Mouse (Mus musculus) kidney, embryonic 16.5 days (tissue): ENCODE results near the gene Bcat2. TPM values are rescaled to one million over a fixed set of nuclear protein-coding genes. Genes with fewer than 3 reads are reported as not detected.

Experiments
- ATAC-seq: fragments of 200-750 bp; cut with Nextera tagmentation; 2 replicates; pipeline ENCODE4 v1.8.0; 2017; ENCODE audit warnings: moderate TSS enrichment; ENCODE audit not compliant: low FRiP score, low TSS enrichment
- H3K27ac ChIP-seq: fragments of 300-500 bp; sonication (generic); 2 replicates; pipeline ENCODE4 v1.5.1; 2014; ENCODE audit warnings: low read length
- H3K27me3 ChIP-seq: fragments of 300-500 bp; sonication (generic); 2 replicates; pipeline ENCODE4 v1.6.1; 2014; ENCODE audit warnings: low read length, control low read depth, mixed read lengths; ENCODE audit not compliant: insufficient read depth
- H3K36me3 ChIP-seq: fragments of 300-500 bp; sonication (generic); 2 replicates; pipeline ENCODE4 v1.6.1; 2014; ENCODE audit warnings: low read length, control low read depth, mixed read lengths; ENCODE audit not compliant: insufficient read depth
- H3K4me1 ChIP-seq: fragments of 300-500 bp; sonication (generic); 2 replicates; pipeline ENCODE4 v1.6.1; 2014; ENCODE audit warnings: low read length, control low read depth, mixed read lengths; ENCODE audit not compliant: insufficient read depth
- H3K4me2 ChIP-seq: fragments of 300-500 bp; sonication (generic); replicated peaks from 2 replicates; pipeline ENCODE4 v1.6.1; 2014; ENCODE audit warnings: low read depth, low read length
- H3K4me3 ChIP-seq: fragments of 300-500 bp; sonication (generic); 2 replicates; pipeline ENCODE4 v1.5.1; 2014; ENCODE audit warnings: mild to moderate bottlenecking, low read length
- H3K9ac ChIP-seq: fragments of 300-500 bp; sonication (generic); replicated peaks from 2 replicates; pipeline ENCODE4 v1.6.1; 2014; ENCODE audit warnings: low read length
- H3K9me3 ChIP-seq: fragments of 300-500 bp; sonication (generic); 2 replicates; pipeline ENCODE4 v1.6.1; 2016; ENCODE audit warnings: low read length, control low read depth
- WGBS: fragments of 180-500 bp; shearing (Covaris S2); extraction: QIAGEN DNeasy Blood & Tissue Kit; methylation state at CpG from one replicate; pipeline ENCODE4 v1.1.7; 2014; 5-methylcytosine and 5-hydroxymethylcytosine counted together
- polyA plus RNA-seq: library from polyadenylated mRNA; unstranded; fragments of >200 nt; fragmentation: Nextera tagmentation; extraction: Ambion mirVana; gene quantifications from 2 replicates; pipeline ENCODE4 v1.2.1, GENCODE M21; 2015

Bcat2 gene
- polyA plus RNA-seq, 1 experiment from 2014 or later: 93.2 TPM

DNA sequence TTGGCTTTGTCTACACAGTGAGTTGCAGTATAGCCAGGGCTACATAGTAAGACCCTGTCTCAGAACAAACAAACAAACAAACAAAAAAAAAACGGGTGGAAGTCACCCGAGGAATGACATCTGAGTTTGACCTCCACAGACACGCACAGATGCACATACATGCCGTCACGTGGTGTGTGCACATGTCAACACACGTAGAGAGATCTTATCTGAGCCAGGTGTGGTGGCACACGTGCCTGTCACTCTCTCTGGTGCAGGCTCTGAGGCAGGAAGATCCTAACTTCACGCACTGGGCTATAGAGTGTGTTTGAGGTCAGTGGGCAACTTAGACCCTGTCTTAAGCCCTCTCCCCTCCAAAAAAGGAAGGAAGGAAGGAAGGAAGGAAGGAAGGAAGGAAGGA lies 4.0 kb downstream of the Bcat2 start:
- Histone ChIP-seq H3K27me3 (no peaks in the 10 kb centered on the region), H3K9ac (no peak overlapping the region), H3K4me1 (peaks cover 46% of the 10 kb centered on the region), H3K36me3 (peaks cover 17% of the 10 kb centered on the region; the same call in 1 of the 2 replicates), H3K9me3 (no peaks in the 10 kb centered on the region), H3K4me2 (peak overlapping the region; percentile 33), H3K27ac (peak overlapping the region; percentile 83), H3K4me3 (peak overlapping the region; percentile 34)
- WGBS: 51% methylated on average over 8 of the region's 8 CpGs
- ATAC-seq: no peak

GRCm38 (mm10) chr7:45574472-45575379 lies 4.8 kb downstream of the Bcat2 start:
- H3K4me3 ChIP-seq: peak overlapping the region; percentile 34
- peak overlapping the region; percentile 33 for H3K4me2 ChIP-seq
- H3K27ac ChIP-seq: peak overlapping the region; percentile 83

DNA sequence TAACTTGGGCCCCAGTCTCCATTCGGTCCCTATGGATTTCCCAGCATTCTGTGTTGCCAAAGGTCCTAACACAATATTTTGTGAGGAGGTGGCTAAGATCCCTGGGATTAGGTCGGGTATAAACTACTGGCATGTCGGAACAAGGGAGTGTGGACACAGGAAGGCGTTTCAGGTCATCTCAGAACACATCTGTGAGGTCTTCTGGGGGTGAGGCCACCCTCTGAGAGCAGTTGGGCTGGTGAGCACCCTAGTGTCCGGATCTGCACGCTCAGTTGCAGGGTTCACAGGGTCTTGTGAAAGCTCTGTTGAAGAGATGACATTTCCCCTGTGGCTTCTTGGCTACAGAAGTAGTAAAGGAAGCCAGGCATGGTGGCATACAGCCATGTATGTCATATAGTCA lies 16.0 kb downstream of the Bcat2 start:
- H3K4me1 ChIP-seq: 0 out of 2 replicates have a peak, but pooled peaks cover 3% of the 10 kb centered on the region
- H3K4me3 ChIP-seq: no peak overlapping the region
- ATAC-seq: no peak
- H3K4me2 ChIP-seq: no peak overlapping the region
- 88% methylated on average over 6 of the region's 6 CpGs for whole genome bisulfite sequencing
- H3K36me3 ChIP-seq: peaks cover 31% of the 10 kb centered on the region
- no peak overlapping the region for H3K27ac ChIP-seq
- H3K9me3 ChIP-seq: no peaks in the 10 kb centered on the region
- no peaks in the 10 kb centered on the region for H3K27me3 ChIP-seq
- no peak overlapping the region for H3K9ac ChIP-seq

More at GRCm38 (mm10) chr7:45574472-45575379, 4.8 kb downstream of the Bcat2 start:
- peaks cover 43% of the 10 kb centered on the region for H3K4me1 ChIP-seq
- H3K9ac ChIP-seq: peak overlapping the region; percentile 39
- H3K27me3 ChIP-seq: no peaks in the 10 kb centered on the region
- ATAC-seq: peak; percentile 50
- 38% methylated on average over 15 of the region's 15 CpGs for WGBS
- H3K9me3 ChIP-seq: no peaks in the 10 kb centered on the region
- H3K36me3 ChIP-seq: peaks cover 17% of the 10 kb centered on the region; the same call in 1 of the 2 replicates

DNA sequence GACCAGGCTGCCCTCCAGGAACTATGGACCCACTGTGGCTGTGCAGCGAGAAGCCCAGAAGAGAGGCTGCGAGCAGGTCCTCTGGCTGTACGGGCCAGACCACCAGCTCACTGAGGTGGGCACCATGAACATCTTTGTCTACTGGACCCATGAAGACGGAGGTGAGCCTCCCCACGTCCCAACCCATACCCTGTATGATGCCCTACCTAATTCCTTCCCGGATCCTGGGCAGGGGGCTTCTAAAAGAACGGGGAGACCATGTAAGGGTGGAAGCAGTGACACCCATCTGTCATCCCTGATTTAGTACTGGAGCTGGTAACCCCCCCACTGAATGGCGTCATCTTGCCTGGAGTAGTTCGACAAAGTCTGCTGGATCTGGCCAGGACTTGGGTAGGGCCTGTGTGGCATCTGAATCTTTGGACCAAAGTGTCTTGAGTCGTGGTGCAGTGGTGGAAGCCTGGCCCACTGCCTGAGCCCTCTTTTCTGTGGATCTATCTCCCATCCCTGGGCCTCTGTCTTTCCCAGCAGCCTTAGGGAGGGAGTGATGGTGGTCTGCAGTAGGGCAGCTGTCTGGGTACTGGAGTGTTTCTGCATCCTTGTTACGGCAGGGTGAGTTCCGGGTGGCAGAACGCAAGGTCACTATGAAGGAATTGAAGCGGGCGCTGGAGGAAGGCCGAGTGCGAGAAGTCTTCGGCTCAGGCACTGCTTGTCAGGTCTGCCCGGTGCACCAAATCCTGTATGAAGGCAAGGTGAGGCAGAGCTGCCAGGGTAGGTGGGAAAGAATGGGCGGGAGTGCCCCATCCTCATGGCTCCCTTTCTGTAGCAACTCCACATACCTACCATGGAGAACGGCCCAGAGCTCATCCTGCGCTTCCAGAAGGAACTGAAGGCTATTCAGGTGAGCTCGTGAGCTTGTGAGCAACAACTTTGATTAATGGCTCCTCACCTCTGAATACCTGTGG lies 18.0 kb downstream of the Bcat2 start:
- H3K4me1 ChIP-seq: 0 out of 2 replicates have a peak, but pooled peaks cover 3% of the 10 kb centered on the region
- H3K9ac ChIP-seq: no peak overlapping the region
- 84% methylated on average over 23 of the region's 23 CpGs for WGBS
- peaks cover 25% of the 10 kb centered on the region for H3K36me3 ChIP-seq
- ATAC-seq: no peak
- no peak overlapping the region for H3K4me3 ChIP-seq
- H3K27ac ChIP-seq: no peak overlapping the region
- H3K9me3 ChIP-seq: no peaks in the 10 kb centered on the region
- no peak overlapping the region for H3K4me2 ChIP-seq
- H3K27me3 ChIP-seq: no peaks in the 10 kb centered on the region

- ATAC-seq: peak; percentile 98
- Histone ChIP-seq H3K4me1 (0 out of 2 replicates have a peak, but pooled peaks cover 3% of the 10 kb centered on the region), H3K9ac (peak overlapping the region; percentile 46), H3K27ac (no peak overlapping the region), H3K27me3 (no peaks in the 10 kb centered on the region), H3K4me2 (peak overlapping the region; percentile 56), H3K9me3 (no peaks in the 10 kb centered on the region), H3K36me3 (peaks cover 23% of the 10 kb centered on the region), H3K4me3 (peak overlapping the region; percentile 37)
- WGBS: 2% methylated on average over 19 of the region's 19 CpGs
Observed at GRCm38 (mm10) chr7:45589173-45589572, 19.2 kb downstream of the Bcat2 start.

DNA sequence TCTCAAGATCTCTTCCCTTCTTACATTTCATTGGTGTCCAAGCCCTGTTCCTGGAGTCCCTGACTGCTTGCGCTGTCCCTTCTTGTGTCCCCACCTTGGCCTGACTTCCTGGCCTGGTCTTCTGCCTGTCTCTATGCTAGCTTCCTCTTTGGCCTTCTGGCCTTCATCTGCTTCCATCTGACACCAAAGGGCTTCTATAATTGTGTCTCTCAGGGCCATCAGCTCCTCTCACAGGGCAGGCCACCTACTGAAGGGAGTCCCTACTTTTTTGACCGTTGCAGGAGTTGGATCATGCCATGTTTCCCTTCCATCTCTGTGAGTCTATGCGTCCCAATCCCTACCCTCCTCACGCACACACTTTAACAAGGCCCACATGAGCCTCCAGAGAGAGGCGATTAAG lies 19.9 kb downstream of the Bcat2 start:
- Histone ChIP-seq H3K4me1 (0 out of 2 replicates have a peak, but pooled peaks cover 3% of the 10 kb centered on the region), H3K36me3 (peaks cover 15% of the 10 kb centered on the region), H3K27me3 (no peaks in the 10 kb centered on the region), H3K27ac (no peak overlapping the region), H3K4me2 (no peak overlapping the region), H3K4me3 (no peak overlapping the region), H3K9ac (peak overlapping the region; percentile 46; the same call in 1 of the 2 replicates), H3K9me3 (no peaks in the 10 kb centered on the region)
- no peak for ATAC-seq
- 94% methylated on average over 5 of the region's 5 CpGs for WGBS

DNA sequence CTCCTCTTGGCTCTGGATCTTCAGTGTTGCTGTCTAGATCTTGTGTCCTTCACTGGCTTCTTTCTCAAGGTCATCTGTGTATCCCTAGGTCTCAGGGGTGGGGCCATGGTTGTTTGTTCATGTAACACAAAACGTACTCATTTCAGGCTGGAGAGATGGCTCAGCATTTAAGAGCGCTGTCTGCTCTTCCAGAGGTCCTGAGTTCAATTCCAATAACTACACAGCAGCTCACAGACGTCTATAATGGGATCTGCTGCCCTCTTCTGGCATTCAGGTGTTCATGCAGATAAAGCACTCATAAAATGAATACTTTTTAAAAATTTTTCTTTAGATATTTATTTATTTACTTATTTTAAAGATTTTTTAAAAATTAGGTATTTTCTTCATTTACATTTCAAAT lies 20.9 kb downstream of the Bcat2 start:
- Histone ChIP-seq H3K27ac (no peak overlapping the region), H3K4me1 (0 out of 2 replicates have a peak, but pooled peaks cover 3% of the 10 kb centered on the region), H3K36me3 (peaks cover 7% of the 10 kb centered on the region; the same call in 1 of the 2 replicates), H3K9me3 (no peaks in the 10 kb centered on the region), H3K9ac (no peak overlapping the region), H3K4me3 (no peak overlapping the region), H3K27me3 (no peaks in the 10 kb centered on the region), H3K4me2 (no peak overlapping the region)
- ATAC-seq: no peak
- WGBS: 62% methylated on average over 3 of the region's 3 CpGs

GRCm38 (mm10) chr7:45591880-45592279 lies 21.9 kb downstream of the Bcat2 start:
- 74% methylated on average over 7 of the region's 7 CpGs for WGBS
- H3K4me2 ChIP-seq: no peak overlapping the region
- H3K27ac ChIP-seq: 0 out of 2 replicates have a peak overlapping the region, but pooled peaks have one; percentile 3
- H3K4me1 ChIP-seq: 0 out of 2 replicates have a peak, but pooled peaks cover 3% of the 10 kb centered on the region
- no peak overlapping the region for H3K9ac ChIP-seq
- H3K4me3 ChIP-seq: no peak overlapping the region
- 0 out of 2 replicates have a peak, but pooled peaks cover 2% of the 10 kb centered on the region for H3K36me3 ChIP-seq
- no peaks in the 10 kb centered on the region for H3K27me3 ChIP-seq
- ATAC-seq: no peak
- H3K9me3 ChIP-seq: no peaks in the 10 kb centered on the region

- H3K4me2 ChIP-seq: no peak overlapping the region
- H3K36me3 ChIP-seq: no peaks in the 10 kb centered on the region
- 0 out of 2 replicates have a peak, but pooled peaks cover 3% of the 10 kb centered on the region for H3K4me1 ChIP-seq
- ATAC-seq: no peak
- no peak overlapping the region for H3K9ac ChIP-seq
- no peaks in the 10 kb centered on the region for H3K27me3 ChIP-seq
- H3K9me3 ChIP-seq: no peaks in the 10 kb centered on the region
- H3K27ac ChIP-seq: no peak overlapping the region
- WGBS: 17% methylated on average over 10 of the region's 10 CpGs
- H3K4me3 ChIP-seq: no peak overlapping the region
Observed at GRCm38 (mm10) chr7:45593118-45593815, 23.3 kb downstream of the Bcat2 start.
